ENCODE assay signal across 21 mouse cellular contexts in genomic region chr9:122347882-122348281, GRCm38 (mm10). TPM values are rescaled to one million over a fixed set of nuclear protein-coding genes. Genes with fewer than 3 reads are reported as not detected.
DNase-seq lines count a peak whose midpoint lies in the region; ATAC-seq lines count a peak whose summit lies in the region.
"Had no signal": no experiment of that assay in that cellular context is flagged by ENCODE, and none has a peak within 500 bp of the region (broad histone marks: within the 10 kb centered on the region; RNA-seq: fewer than 3 reads in every experiment).

No protein-coding gene starts in this region.

- WGBS in heart, embryonic 10.5 days: 84% methylated on average over 1 of the region's 1 CpGs
- 81% methylated on average over 1 of the region's 1 CpGs for WGBS in heart, embryonic 12.5 days
- 13% methylated on average over 1 of the region's 1 CpGs for WGBS in liver, embryonic 15.5 days (ENCODE audit: insufficient replicate concordance)

- no peak overlapping the region for H3K27ac ChIP-seq in heart, embryonic 10.5 days
- no peak overlapping the region for H3K27ac ChIP-seq in heart, embryonic 12.5 days (ENCODE audit: poor library complexity, severe bottlenecking)
- peak overlapping the region; percentile 82 for H3K27ac ChIP-seq in liver, embryonic 15.5 days (replicated peaks)
- H3K27ac ChIP-seq: forebrain, embryonic 10.5 days; hindbrain, embryonic 12.5 days; kidney, postnatal 0 days had no signal

- H3K9ac ChIP-seq in heart, embryonic 12.5 days: no peak overlapping the region
- no peak overlapping the region for H3K9ac ChIP-seq in liver, embryonic 15.5 days
- H3K9ac ChIP-seq: hindbrain, embryonic 12.5 days had no signal

- H3K4me2 ChIP-seq in heart, embryonic 12.5 days: no peak overlapping the region
- peak overlapping the region; percentile 54 for H3K4me2 ChIP-seq in liver, embryonic 15.5 days
- H3K4me2 ChIP-seq: hindbrain, embryonic 12.5 days; midbrain, embryonic 11.5 days had no signal

- no peak overlapping the region for H3K4me3 ChIP-seq in heart, embryonic 10.5 days
- no peak overlapping the region for H3K4me3 ChIP-seq in heart, embryonic 12.5 days
- no peak overlapping the region for H3K4me3 ChIP-seq in liver, embryonic 15.5 days (replicated peaks)
- H3K4me3 ChIP-seq: forebrain, embryonic 10.5 days; hindbrain, embryonic 12.5 days had no signal

- H3K27me3 ChIP-seq in heart, embryonic 10.5 days (ENCODE audit: insufficient read depth, poor library complexity, severe bottlenecking): no peaks in the 10 kb centered on the region
- no peaks in the 10 kb centered on the region; the same call in 1 of the 2 replicates for H3K27me3 ChIP-seq in heart, embryonic 12.5 days (replicated peaks)
- H3K27me3 ChIP-seq in liver, embryonic 15.5 days: no peaks in the 10 kb centered on the region
- H3K27me3 ChIP-seq: hindbrain, embryonic 12.5 days had no signal

- peak; percentile 75 for DNase-seq in heart, embryonic 10.5 days (ENCODE audit: low spot score)
- DNase-seq in MEL-GATA-1-ER (ENCODE audit: extremely low read depth, low read depth): peak; percentile 35
- no peak for DNase-seq in adrenal gland, adult 8-10 months
- no peak for DNase-seq in thymus, adult 18-20 months
- no peak for DNase-seq in cerebellum, postnatal 10 days
- DNase-seq: adrenal gland, postnatal 10 days; cerebellum, adult 11-12 months; gastrocnemius, postnatal 10 days; kidney, adult 2 months; lung, adult 18-20 months; lung, postnatal 10 days; thymus, postnatal 36 days had no signal

- H3K4me1 ChIP-seq in heart, embryonic 10.5 days: peaks cover 5% of the 10 kb centered on the region; the same call in 1 of the 2 replicates
- peaks cover 8% of the 10 kb centered on the region for H3K4me1 ChIP-seq in heart, embryonic 12.5 days (replicated peaks)
- H3K4me1 ChIP-seq in liver, embryonic 15.5 days (replicated peaks): peaks cover 58% of the 10 kb centered on the region
- H3K4me1 ChIP-seq: hindbrain, embryonic 12.5 days had no signal

- H3K9me3 ChIP-seq in heart, embryonic 10.5 days: no peaks in the 10 kb centered on the region
- H3K9me3 ChIP-seq in heart, embryonic 12.5 days (replicated peaks): no peaks in the 10 kb centered on the region
- H3K9me3 ChIP-seq in liver, embryonic 15.5 days (replicated peaks): no peaks in the 10 kb centered on the region
- H3K9me3 ChIP-seq: forebrain, embryonic 10.5 days; hindbrain, embryonic 12.5 days had no signal

- no peak for ATAC-seq in heart, embryonic 12.5 days (ENCODE audit: insufficient number of reproducible peaks, low FRiP score)
- ATAC-seq in erythroid progenitor cell, adult 5-6 weeks (replicated peaks; ENCODE audit: low FRiP score, poor library complexity, severe bottlenecking): peak; percentile 72
- ATAC-seq in liver, embryonic 15.5 days (ENCODE audit: insufficient read depth): peak; percentile 57
- ATAC-seq: CD4-positive, CD25-positive, alpha-beta regulatory T cell, adult 4 months; forebrain, embryonic 16.5 days had no signal

- H3K36me3 ChIP-seq in heart, embryonic 10.5 days: no peaks in the 10 kb centered on the region
- no peaks in the 10 kb centered on the region for H3K36me3 ChIP-seq in heart, embryonic 12.5 days
- no peaks in the 10 kb centered on the region for H3K36me3 ChIP-seq in liver, embryonic 15.5 days (replicated peaks)
- H3K36me3 ChIP-seq: forebrain, embryonic 10.5 days; hindbrain, embryonic 12.5 days had no signal

RNA-seq across cellular contexts. Expression of gene Abhd5, which starts 3.5 kb away (rescaled TPM):
- polyA plus RNA-seq in heart, embryonic 10.5 days (2016; fragmentation: Nextera tagmentation; extraction: Ambion mirVana): 17.2 and 18.8 TPM in 2 replicates
- polyA plus RNA-seq in heart, embryonic 12.5 days (2016; fragmentation: Nextera tagmentation; extraction: Ambion mirVana): 16.2 and 19.1 TPM in 2 replicates
- 49.9 and 50.5 TPM in 2 replicates for total RNA-seq in erythroid progenitor cell, adult 5-6 weeks (2015; ENCODE audit: low replicate concordance)
- 48.6 and 49.9 TPM in 2 replicates for total RNA-seq in erythroid progenitor cell, adult 5-6 weeks (2017; ENCODE audit: low replicate concordance)
- polyA plus RNA-seq in liver, embryonic 15.5 days (2015; fragmentation: Nextera tagmentation; extraction: Ambion mirVana): 24.6 and 27.0 TPM in 2 replicates
- 10 to 100 TPM; 60.5 to 75.1 (median 72.7) TPM for total RNA-seq in adrenal gland, adult 8-10 months (2022)

RNA-seq across cellular contexts. Expression of gene Ano10, which starts 53.7 kb away (rescaled TPM):
- 31.4 and 36.7 TPM in 2 replicates for polyA plus RNA-seq in heart, embryonic 10.5 days (2016; fragmentation: Nextera tagmentation; extraction: Ambion mirVana)
- polyA plus RNA-seq in heart, embryonic 12.5 days (2016; fragmentation: Nextera tagmentation; extraction: Ambion mirVana): 30.5 and 34.7 TPM in 2 replicates
- total RNA-seq in erythroid progenitor cell, adult 5-6 weeks (2015; ENCODE audit: low replicate concordance): 7.9 and 28.1 TPM in 2 replicates
- total RNA-seq in erythroid progenitor cell, adult 5-6 weeks (2017; ENCODE audit: low replicate concordance): 3.1 and 5.1 TPM in 2 replicates
- 13.7 and 16.5 TPM in 2 replicates for polyA plus RNA-seq in liver, embryonic 15.5 days (2015; fragmentation: Nextera tagmentation; extraction: Ambion mirVana)
- 10 to 100 TPM; 75.1 to 96.2 (median 85.1) TPM for total RNA-seq in adrenal gland, adult 8-10 months (2022)

Comparison
In these comparisons a context has a peak if more than half of its experiments do, and no peak if none do; other contexts are left out.
1. DNase-seq: peak in heart, embryonic 10.5 days (single experiment) and MEL-GATA-1-ER (single experiment); none in adrenal gland, adult 8-10 months (single experiment), thymus, adult 18-20 months (0 of 2) and cerebellum, postnatal 10 days (0 of 2).